Mouse (Mus musculus): Measurements from ENCODE around the gene Cdadc1.

The Cdadc1 gene

GRCm38 (mm10) chr14:59597398-59598259 lies at the start of gene Cdadc1:
Cdadc1 (minus strand) TSS chr14:59597959.
- in situ Hi-C loops (cut with MboI, MseI) = loop anchor here in 1 of 2 experiments (5.0 kb wide), 1 partner anchor 665 kb away; no protein-coding TSS in a partner anchor

- in situ Hi-C loops (cut with MboI, MseI) = no loop called here
These were observed 49.3 kb upstream of the Cdadc1 start for GRCm38 (mm10) chr14:59646826-59647697.

- in situ Hi-C loops (cut with MboI, MseI) = no loop called here
These were observed 47.1 kb upstream of the Cdadc1 start for GRCm38 (mm10) chr14:59644896-59645295.

GRCm38 (mm10) chr14:59644166-59644565 lies 46.4 kb upstream of the Cdadc1 start:
- in situ Hi-C loops (cut with MboI, MseI) = no loop called here

GRCm38 (mm10) chr14:59643582-59643981 lies 45.8 kb upstream of the Cdadc1 start:
- in situ Hi-C loops (cut with MboI, MseI) = no loop called here

GRCm38 (mm10) chr14:59641856-59642255 lies 44.1 kb upstream of the Cdadc1 start:
- in situ Hi-C loops (cut with MboI, MseI) = no loop called here

GRCm38 (mm10) chr14:59638906-59639703 lies 41.3 kb upstream of the Cdadc1 start:
- in situ Hi-C loops (cut with MboI, MseI) = no loop called here

GRCm38 (mm10) chr14:59633988-59634387 lies 36.2 kb upstream of the Cdadc1 start:
- in situ Hi-C loops (cut with MboI, MseI) = no loop called here

- in situ Hi-C loops (cut with MboI, MseI) = no loop called here
These were observed 35.6 kb upstream of the Cdadc1 start for GRCm38 (mm10) chr14:59633295-59633898.

- in situ Hi-C loops (cut with MboI, MseI) = no loop called here
These were observed 34.3 kb upstream of the Cdadc1 start for GRCm38 (mm10) chr14:59632067-59632466.

- in situ Hi-C loops (cut with MboI, MseI) = no loop called here
These were observed 32.3 kb upstream of the Cdadc1 start for GRCm38 (mm10) chr14:59630096-59630495.

- in situ Hi-C loops (cut with MboI, MseI) = no loop called here
These were observed 31.5 kb upstream of the Cdadc1 start for GRCm38 (mm10) chr14:59629308-59629707.

GRCm38 (mm10) chr14:59627823-59628222 lies 30.1 kb upstream of the Cdadc1 start:
- in situ Hi-C loops (cut with MboI, MseI) = no loop called here

- in situ Hi-C loops (cut with MboI, MseI) = no loop called here
These were observed 29.5 kb upstream of the Cdadc1 start for GRCm38 (mm10) chr14:59627142-59627680.

- in situ Hi-C loops (cut with MboI, MseI) = no loop called here
These were observed 29.0 kb upstream of the Cdadc1 start for GRCm38 (mm10) chr14:59626711-59627110.

GRCm38 (mm10) chr14:59625806-59626364 lies 28.1 kb upstream of the Cdadc1 start:
- in situ Hi-C loops (cut with MboI, MseI) = no loop called here

- in situ Hi-C loops (cut with MboI, MseI) = no loop called here
These were observed 27.5 kb upstream of the Cdadc1 start, which contains the start of gene Shisa2 for GRCm38 (mm10) chr14:59625158-59625805. Shisa2 (plus strand) TSS chr14:59625308.

GRCm38 (mm10) chr14:59624326-59624885 lies 26.6 kb upstream of the Cdadc1 start:
- in situ Hi-C loops (cut with MboI, MseI) = no loop called here

- in situ Hi-C loops (cut with MboI, MseI) = no loop called here
These were observed 19.0 kb upstream of the Cdadc1 start for GRCm38 (mm10) chr14:59616802-59617201.
